Mouse (Mus musculus) mesoderm, embryonic 11.5 days (tissue): ENCODE results near the gene Osbpl9.
A peak's percentile ranks its signal among the peaks of the same experiment; 100 is the strongest.

Experiments used
- DNase-seq: peaks from one replicate; pipeline ENCODE4 v3.0.0-alpha.2; 2012; ENCODE audit warnings: low read depth, low spot score

The Osbpl9 gene

DNA sequence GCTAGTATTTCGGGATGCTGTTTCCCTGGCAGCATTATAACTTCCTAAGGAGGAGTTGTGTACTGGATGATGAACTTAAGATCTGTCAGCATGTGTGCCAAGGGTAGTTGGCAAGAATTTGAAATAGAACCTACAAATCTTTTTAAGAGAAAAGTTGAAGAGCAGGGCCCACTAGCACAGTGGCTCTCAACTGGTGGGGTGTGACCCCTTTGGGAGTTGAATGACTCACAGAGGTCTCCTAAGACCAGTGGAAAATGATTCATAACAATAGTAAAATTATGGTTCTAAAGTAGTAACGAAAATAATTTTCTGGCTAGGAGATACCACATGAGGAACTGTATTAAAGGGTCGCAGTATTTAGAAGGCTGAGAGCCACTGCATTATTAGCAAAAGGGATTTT lies 67.1 kb downstream of the Osbpl9 start:
- DNase-seq: no peak

DNA sequence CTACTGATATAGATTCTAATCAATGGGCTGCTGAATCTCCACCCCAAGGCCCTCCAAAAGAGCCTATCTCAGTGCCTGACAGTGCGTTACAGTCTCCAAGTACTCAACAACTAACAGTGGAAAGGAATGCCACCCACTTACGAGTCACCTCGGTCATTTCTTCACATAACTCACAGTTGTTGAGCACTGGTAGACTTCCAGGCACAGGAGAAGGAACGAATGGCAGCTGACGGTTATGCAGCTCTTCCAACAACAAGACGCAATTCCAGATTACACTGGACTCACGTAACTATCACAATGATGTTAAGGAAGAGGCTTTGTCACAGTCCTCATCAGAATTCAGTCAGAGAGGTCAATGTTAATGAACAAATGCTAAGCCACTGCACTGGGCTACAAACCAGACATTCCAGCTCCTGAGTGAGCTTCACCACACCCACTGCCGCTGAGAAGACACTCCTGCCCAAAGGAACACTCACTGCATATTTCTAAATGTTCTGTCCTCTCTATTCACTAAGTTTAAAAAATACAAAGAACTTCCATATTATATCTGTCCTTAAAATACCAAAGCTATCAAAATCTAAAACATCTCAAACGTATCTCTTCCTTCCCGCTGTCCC lies 70.7 kb downstream of the Osbpl9 start:
- DNase-seq: no peak

DNA sequence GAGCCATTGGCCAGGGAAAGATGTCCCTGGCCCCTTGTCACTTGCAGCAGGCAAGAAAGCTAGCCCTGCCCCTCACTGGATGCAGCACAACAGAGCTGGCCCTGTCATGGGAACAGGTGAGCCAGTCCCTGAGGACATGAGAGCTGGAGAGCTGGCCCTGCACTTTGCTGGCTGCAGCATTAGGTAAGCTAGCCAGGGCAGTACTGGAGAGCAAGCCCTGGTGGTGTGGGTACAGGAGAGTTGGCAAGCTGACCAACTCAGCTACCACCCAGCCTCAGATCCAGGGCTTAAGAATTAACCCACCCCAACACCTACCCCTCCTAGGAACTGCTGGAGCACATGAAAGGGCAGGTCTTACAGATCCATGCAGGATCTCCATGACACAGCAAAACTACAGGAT lies 73.1 kb downstream of the Osbpl9 start:
- DNase-seq: no peak

DNA sequence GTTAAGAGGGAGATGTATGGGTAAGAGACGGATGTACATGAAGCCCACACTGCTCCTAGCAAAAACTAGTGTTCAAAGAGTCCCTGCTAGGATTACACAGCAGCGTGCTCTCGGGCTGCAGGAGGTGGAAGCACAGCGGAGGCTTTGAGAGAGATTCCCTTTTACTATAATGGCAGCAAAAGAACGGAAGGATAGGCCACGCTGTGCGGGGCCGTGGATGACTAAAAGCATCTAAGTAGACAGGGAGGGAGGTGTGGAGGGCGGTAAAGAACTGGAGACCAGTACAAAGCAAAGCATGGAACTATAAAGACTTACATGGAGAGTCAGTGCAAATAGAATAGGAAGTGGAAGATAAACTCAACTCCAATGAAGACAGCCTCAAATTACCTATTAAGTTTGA lies 74.1 kb downstream of the Osbpl9 start:
- DNase-seq: no peak

DNA sequence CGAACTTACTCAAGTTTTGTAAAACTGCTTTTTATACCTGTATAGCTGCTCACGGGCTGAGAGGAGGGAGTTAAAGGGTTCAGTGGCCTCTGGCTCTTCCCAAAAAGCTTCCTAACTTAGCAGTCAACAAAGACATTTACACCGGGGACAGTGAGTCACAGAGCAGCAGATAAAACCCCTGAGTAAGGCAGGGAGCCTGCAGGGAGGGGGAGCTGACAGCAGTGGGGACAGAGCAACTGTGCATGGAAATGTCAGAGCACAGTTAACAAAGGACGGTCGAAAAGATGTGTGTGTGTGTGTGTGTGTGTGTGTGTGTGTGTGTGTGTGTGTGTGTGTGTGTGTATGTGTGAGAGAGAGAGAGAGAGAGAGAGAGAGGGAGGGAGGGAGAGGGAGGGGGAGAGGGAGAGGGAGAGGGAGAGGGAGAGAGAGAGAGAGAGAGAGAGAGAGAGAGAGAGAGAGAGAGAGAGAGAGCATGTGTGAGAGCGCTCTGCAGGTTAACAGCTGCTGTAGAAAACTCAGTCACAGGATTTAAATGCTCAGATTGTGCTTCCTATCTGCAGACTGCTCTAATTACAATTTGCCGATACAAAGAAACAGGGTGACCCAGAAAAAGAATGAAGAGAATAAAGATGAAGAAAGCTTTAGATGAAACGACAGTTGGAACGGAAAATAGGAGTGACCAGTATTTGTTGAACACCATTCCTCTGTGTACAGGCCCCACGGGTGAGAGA lies 75.1 kb downstream of the Osbpl9 start:
- no peak for DNase-seq

DNA sequence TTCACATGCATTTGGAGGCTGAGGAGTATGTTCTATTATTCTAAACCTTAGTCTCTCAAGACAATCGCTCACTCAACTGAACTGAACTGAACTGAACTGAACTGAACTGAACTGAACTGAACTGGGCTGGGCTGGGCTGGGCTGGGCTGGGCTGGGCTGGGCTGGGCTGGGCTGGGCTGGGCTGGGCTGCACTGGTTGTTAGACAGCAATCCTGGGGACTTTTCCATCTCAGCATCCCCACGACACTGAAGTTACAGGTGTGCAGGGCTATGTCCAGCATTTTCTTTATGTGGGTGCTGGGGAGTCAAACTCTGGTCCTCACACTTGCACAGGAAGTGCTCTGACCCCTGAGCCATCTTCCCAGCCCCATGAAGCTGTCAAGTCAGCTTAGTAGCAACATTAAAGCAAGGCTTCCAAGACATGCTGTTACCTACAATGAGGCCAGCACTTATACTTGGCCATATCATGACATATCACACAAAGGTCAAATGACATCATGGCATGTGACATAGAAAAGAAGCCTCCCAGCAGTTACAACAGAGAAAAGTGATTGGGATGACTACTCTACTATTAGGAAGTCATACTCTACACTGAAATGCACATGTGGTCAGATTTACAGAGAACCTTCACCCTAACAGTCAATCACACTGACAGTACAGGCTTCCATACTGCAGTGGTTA lies 76.2 kb downstream of the Osbpl9 start:
- DNase-seq: no peak

DNA sequence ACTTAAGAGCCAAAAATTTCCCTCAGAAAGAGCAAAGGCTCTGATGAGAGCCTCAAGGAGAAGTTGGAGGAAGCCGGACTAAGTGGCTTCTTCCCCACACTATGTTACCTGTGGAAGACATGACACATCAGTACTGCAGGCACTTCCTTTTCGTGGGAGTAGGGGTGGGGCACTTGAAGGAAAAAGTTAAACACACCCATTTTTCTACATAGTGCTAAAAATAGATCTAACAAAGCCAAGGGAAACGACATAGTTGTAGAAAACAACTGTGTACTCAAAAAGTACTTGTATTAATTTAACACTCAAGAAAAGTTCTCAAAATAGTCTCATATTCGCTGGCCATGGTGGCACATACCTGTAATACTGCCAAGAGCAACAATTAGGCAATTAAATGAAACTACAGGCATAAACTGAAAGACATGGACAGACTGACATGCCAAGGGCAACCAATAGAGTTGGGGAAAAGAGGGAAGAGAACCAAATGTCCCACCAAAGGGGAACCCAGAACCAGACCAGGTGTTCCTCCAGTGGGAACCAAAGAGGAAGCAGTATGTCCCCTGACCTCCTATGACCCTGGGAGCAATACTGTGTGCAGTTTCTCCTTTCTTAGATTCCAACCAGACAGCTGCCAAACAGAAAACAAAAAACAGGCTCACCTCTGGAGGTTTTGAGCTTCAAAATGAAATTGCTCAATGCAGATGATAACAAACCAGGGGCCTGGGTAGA lies 79.1 kb downstream of the Osbpl9 start:
- DNase-seq: no peak

DNA sequence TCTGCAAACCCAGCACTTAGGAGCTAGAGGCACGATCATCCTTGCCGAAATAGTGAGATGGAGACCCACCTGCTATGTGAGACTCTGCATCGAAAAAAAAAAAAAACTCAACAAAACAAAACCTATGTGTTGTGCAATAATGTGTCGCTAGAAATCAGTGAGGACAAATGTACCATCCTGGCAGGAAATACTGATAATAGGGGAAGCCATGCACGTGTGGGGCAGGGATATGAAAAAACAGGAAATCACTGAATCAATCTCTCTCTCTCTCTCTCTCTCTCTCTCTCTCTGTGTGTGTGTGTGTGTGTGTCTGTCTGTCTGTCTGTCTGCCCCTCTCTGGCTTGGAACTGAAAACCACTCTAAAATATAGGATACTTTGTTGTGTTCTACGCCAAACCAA lies 81.3 kb downstream of the Osbpl9 start:
- DNase-seq: no peak

DNA sequence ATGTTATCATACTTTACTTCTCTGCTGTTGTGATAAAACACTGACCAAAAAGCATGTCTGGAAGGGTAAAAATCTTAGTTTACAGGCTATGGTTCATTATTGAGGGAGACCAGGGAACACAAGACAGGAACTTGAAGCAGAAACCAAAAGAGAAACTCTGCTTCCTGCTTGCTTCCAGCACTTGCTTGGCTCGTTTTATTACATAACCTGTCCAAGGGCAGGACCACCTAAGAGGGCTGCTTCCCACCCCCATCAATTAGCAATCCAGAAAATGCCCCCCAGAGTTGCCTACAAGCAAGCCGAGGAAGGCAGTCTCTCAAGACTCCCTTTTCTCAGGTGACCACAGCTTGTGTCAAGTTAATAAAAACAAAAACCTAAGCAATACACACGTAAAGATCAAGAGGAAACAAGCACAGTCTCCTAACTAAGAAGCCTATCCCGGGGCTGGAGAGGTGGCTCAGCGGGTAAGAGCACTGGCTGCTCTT lies 82.4 kb downstream of the Osbpl9 start:
- no peak for DNase-seq

DNA sequence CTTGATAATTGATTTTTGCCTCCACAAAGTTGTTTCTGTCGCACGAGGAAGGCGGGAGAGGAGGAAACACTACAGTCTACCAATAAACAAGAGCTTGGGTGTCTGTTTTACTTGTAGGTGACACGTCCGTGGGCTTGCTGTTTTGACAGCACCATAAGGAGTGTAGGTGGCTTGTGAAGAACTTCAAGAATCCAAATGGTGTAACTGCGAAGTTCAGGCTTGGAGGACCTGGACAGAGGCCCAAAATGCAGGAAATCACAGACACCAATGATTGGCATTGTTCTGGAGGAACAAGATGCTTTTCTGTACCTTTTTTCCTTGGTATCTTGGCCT lies 83.8 kb downstream of the Osbpl9 start:
- no peak for DNase-seq

DNA sequence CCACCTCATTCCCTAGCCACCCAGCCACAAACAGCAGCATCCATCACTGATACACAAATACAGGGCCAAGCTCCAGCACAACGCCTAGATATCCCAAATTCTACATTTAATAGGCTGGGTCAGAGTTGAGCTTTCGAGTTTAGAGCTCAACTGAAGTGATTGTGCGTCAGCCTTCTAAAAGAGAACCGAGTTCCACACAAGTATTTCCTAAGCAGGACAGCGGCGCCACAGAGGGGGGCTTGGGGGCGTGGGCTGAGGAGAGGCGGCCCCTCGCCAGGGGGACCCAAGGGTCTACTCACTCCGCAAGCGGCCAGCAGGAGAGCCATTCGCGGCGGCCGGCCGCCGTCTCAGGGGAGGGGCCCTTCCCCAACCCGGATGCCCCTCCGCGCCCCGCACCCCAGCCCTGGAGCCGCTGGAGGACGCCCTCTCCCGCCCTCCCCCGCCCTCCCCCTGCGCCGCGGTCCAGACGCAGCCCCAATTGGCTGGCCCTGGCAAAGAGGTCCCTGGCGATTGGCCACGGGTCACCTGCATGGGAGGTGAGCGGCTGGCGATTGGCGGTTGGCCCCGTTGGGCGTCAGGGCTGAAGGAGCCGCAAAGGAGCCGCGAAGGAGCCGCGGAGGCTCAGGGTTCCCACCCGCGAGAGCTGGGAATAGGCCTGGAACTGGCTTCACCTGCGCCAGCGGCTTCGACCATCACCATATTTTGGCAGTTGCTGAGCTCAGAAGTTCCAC lies 84.3 kb downstream of the Osbpl9 start:
- DNase-seq: peak; percentile 93

DNA sequence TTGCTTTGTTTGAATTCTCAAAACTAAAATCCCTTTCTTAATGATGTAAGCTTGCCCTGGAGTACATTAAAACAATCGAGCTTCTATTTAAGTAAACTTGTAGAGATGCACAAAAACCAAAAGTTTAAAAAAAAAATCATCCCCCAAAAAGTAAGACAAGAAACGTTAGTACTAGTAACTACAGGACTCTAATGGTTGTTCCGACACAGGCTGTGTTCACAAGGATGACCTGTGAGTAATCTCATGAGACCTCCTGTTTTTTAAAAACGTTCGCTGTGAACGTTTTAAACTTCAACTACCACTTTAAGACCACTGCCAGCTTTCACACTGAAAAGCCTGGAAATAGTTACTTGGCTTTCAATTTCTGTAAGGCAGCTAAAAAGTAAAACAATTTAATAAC lies 85.1 kb downstream of the Osbpl9 start:
- no peak for DNase-seq

DNA sequence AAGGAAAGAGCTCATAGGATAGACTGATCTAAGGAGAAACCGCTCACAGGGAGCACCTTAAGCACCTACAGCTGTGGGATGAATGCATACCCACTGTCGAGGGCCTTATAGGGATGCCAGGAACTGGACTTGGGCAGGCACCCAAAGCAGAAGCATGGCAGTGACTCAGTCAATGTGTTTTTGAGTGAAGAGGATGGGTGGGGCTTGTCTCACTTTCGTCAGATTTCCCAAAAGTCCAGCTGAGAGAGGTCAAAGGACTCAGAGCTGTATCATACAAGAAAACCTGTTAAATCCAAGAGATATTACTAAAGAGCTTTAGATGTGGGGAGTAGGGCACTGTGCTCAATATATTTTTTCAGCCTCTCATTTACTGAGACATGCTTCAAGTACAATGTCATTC lies 85.6 kb downstream of the Osbpl9 start:
- DNase-seq: no peak

DNA sequence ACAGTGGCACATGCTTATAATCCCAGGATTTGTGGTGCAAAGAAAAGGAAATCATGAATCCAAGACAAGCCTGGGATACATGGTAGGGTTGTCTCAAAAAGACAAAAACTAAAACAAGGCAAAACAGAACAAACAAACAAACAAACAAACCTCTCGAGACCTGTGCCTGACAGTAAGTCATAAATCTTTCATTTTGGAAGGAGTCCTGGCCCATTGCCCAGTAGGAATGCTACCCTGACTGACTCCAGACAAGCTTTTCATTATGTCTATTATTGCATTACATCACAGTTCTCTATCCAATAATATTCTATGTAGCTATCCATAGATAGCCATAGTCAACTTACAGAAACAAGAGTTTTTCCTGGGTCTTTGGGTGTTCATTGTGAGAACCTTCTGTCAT lies 86.3 kb downstream of the Osbpl9 start:
- no peak for DNase-seq

DNA sequence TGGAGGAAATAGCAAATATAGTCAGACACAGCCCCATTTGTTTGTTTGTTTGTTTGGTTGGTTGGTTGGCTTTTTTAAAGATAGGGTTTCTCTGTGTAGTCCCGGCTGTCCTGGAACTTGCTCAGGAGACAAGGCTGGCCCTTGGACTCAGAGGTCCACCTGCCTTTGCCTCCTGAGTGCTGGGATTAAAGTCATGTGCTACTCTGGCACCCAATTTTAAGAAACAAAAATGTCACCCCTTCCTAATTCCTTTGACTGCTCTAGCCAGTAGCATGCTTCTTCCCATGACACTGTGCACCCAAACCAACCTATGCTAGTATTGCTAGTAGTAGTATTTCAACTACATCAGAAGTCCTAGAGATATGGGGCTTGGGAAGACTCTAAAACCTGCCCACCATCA lies 87.8 kb downstream of the Osbpl9 start:
- no peak for DNase-seq

DNA sequence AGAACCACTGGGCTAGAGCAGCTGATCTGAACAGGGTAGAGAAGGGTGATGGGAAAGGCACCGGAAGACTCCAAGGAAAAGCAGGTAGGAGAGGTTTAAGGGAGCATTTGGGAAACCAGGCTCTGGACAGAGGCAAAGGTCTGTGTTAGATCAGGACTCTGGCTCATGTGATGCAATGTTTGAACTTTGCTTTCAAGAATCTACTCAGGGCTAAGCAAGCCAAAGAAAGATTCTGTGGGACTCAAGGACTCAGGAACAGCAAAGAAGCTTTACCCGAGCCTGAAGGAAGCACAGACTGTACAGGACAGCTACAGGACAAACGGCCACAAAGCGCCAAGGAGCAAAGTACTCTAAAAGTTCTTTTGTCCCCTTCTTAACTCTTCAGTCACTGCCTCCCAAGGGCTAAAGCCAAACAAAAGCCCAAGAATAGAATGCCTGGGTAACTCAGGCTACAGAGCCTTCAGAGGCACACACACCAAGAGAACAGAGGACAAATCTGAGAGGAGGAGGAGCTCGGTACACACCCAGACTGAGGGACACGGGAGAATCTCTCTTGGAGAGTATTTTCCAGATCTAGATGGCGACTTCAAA lies 89.1 kb downstream of the Osbpl9 start:
- DNase-seq: no peak

DNA sequence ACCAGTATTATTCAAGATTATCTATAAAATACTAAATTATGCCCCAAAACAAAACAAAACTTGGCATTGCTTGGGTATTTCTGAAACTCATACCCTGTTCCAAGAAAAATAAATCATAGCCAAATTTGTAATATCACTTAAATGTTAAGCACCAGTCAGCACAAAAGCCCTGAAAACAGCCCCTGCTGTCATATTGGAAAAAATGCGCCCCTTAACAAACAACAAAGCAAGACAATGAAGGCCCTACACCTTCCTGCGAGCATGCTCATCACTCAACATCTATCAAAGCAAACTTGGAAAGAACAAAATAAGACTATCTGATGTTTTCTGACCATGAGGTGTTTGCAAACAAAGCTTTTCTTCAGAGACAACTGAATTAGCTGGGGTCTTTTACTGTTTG lies 91.1 kb downstream of the Osbpl9 start:
- DNase-seq: no peak

DNA sequence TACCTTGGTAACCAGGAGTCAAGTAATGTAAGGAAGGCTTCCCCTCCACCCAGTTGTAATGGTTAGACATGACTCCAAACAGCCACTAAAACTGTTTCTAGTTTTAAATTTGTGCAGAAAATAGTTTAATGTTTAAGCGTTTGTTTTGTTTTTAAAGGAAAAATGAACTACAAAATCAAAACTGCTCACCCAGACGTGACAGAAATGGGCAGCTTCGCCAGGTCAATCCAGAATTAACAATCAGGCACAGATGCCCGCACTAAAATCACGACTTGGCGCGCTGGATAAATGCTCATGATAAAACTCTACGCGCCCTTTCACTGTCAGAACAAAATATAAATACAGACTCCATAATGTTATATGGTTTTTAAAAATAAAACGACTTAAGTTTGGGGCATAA lies 92.4 kb downstream of the Osbpl9 start:
- no peak for DNase-seq

DNA sequence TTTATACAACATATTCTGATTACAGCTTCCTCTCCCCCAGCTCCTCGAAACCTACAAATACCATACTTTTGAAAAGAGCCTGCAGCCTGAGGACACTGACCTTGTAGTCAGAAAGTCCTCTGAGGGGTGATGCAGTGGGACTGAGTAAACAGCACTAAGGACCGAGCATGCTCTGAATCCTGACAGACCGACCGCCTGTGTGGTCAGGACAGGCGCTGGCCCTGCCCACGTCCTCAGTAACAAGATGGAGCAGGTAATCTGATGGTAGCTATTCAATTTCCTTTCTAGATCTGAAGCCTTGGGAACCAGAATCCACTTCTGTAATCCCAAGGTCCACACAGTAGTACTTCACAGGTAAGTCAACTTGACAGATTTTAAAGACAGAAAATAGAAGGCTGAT lies 93.1 kb downstream of the Osbpl9 start:
- DNase-seq: no peak

DNA sequence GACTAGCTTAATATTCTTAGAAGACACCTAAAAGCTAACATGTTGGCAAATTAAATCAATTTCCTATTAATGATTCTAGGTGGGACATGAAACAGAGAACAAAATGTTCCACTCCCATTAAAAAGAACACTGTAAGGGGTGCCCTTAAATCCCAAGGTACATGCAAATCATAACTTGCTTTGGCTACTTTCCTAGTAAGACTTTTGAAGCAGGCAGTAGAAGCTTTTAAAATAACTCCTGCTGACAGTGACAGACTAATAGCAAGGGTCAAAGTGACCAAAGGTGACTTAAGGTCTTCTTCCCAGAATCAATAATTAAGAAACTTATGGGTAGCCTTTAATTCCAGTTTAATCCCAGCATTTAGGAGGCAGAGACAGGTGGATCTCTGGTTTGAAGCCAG lies 95.5 kb downstream of the Osbpl9 start:
- no peak for DNase-seq

DNA sequence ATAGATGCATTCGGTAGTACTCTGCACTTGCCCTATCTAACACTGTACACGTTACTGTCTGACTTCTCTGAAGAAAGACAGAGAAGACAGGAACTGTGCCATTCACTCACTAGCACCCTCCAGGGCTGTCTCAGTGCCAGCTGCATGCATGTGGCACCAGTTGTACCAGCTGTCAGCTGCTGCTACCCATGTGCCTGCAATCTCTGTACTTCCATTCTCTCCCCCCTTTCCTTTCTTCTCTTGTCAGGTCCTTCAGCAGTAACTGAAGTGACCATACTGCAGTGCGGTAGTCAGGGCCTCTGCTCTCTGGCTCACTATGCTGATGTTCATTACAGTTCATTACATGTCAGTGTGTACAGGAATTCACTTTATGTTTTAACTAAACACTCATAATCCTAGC lies 96.0 kb downstream of the Osbpl9 start:
- no peak for DNase-seq
